Mouse (Mus musculus) liver, embryonic 12.5 days (tissue): ENCODE data around the gene Gm28042. TPM values are rescaled to one million over a fixed set of nuclear protein-coding genes. Genes with fewer than 3 reads are reported as not detected.

ENCODE experiments used
- ATAC-seq: fragments of 200-750 bp; cut with Nextera tagmentation; 2 replicates; pipeline ENCODE4 v1.8.0; 2017; ENCODE audit warnings: moderate number of reproducible peaks, mild to moderate bottlenecking, moderate library complexity
- H3K27ac ChIP-seq: fragments of 300-500 bp; sonication (generic); 2 replicates; pipeline ENCODE4 v1.5.1; 2016; ENCODE audit warnings: mild to moderate bottlenecking
- H3K27me3 ChIP-seq: fragments of 300-500 bp; sonication (generic); replicated peaks from 2 replicates; pipeline ENCODE4 v1.6.1; 2016; ENCODE audit warnings: mild to moderate bottlenecking, moderate library complexity
- H3K36me3 ChIP-seq: fragments of 300-500 bp; sonication (generic); 2 replicates; pipeline ENCODE4 v1.6.1; 2016; ENCODE audit warnings: mild to moderate bottlenecking, moderate library complexity
- H3K4me1 ChIP-seq: fragments of 300-500 bp; sonication (generic); 2 replicates; pipeline ENCODE4 v1.6.1; 2016
- H3K4me2 ChIP-seq: fragments of 300-500 bp; sonication (generic); 2 replicates; pipeline ENCODE4 v1.6.1; 2016; ENCODE audit warnings: mild to moderate bottlenecking, moderate library complexity
- H3K4me3 ChIP-seq: fragments of 300-500 bp; sonication (generic); 2 replicates; pipeline ENCODE4 v1.5.1; 2016; ENCODE audit warnings: mild to moderate bottlenecking, moderate library complexity
- H3K9ac ChIP-seq: fragments of 300-500 bp; sonication (generic); 2 replicates; pipeline ENCODE4 v1.6.1; 2016; ENCODE audit warnings: mild to moderate bottlenecking, moderate library complexity
- H3K9me3 ChIP-seq: fragments of 300-500 bp; sonication (generic); replicated peaks from 2 replicates; pipeline ENCODE4 v1.6.1; 2016; ENCODE audit warnings: mild to moderate bottlenecking, moderate library complexity
- WGBS: fragments of 180-500 bp; shearing (Covaris S2); methylation state at CpG from one replicate; pipeline ENCODE4 v1.1.7; 2016; ENCODE audit not compliant: insufficient replicate concordance; 5-methylcytosine and 5-hydroxymethylcytosine counted together
- polyA plus RNA-seq: library from polyadenylated mRNA; unstranded; fragments of >200 nt; fragmentation: Nextera tagmentation; extraction: Ambion mirVana; gene quantifications from 2 replicates; pipeline ENCODE4 v1.2.1, GENCODE M21; 2016

Gene Gm28042
- polyA plus RNA-seq, 1 experiment from 2014 or later: 2.0 TPM

- Histone ChIP-seq H3K27me3 (peaks cover 28% of the 10 kb centered on the region; the same call in 1 of the 2 replicates), H3K36me3 (no peaks in the 10 kb centered on the region), H3K9ac (no peak overlapping the region), H3K4me1 (no peaks in the 10 kb centered on the region), H3K4me2 (no peak overlapping the region), H3K4me3 (no peak overlapping the region), H3K9me3 (no peaks in the 10 kb centered on the region), H3K27ac (no peak overlapping the region)
- ATAC-seq: no peak
- WGBS: 68% methylated on average over 6 of the region's 6 CpGs
Observed at GRCm38 (mm10) chr2:120064639-120065038, 37.3 kb downstream of the Gm28042 start.

DNA sequence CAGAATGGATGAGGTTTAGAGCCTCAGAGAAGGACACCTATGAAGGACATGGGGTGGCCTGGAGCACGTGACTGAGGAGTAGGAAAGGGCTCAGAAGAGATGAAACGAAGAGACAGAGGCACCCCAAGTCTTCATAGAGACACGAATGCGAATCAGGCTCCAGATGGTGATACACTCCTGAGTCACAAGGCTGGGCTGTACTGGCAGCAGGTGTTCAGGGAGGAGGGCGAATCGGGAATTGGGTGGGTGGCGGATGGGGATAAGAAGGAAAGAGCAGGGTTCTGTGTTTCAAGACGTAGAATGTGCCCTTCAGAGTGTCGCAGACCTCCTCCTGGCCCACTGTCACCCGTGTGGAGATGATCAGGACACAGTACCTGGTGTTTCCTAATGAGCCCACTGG, 38.0 kb downstream of the Gm28042 start:
- Histone ChIP-seq H3K9me3 (no peaks in the 10 kb centered on the region), H3K4me3 (no peak overlapping the region), H3K9ac (no peak overlapping the region), H3K27ac (no peak overlapping the region), H3K27me3 (peaks cover 26% of the 10 kb centered on the region; the same call in 1 of the 2 replicates), H3K4me2 (no peak overlapping the region), H3K4me1 (no peaks in the 10 kb centered on the region), H3K36me3 (no peaks in the 10 kb centered on the region)
- ATAC-seq: no peak
- 75% methylated on average over 10 of the region's 10 CpGs for WGBS

DNA sequence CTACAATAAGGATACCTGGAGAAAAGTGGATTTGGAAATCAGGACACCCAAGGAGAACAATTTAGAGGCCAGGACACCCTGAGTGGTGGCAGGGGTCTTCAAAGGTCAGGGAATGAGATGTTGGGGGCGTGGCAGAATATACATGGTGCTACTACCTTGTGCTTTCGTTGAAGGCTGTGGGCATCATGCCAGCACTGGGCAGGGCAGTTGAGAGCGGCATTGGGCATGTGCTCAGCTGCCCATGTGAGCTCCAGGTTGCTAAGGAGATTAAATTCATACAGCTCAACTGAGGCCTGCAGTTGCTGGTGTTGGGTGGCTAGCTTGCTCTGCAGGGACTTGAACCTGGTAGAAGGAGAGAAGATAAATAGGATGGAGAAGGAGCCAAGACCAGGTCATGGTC, 38.9 kb downstream of the Gm28042 start:
- Histone ChIP-seq H3K27me3 (peaks cover 20% of the 10 kb centered on the region; the same call in 1 of the 2 replicates), H3K9me3 (no peaks in the 10 kb centered on the region), H3K9ac (no peak overlapping the region), H3K4me1 (no peaks in the 10 kb centered on the region), H3K4me2 (no peak overlapping the region), H3K36me3 (no peaks in the 10 kb centered on the region), H3K27ac (no peak overlapping the region), H3K4me3 (no peak overlapping the region)
- WGBS: 59% methylated on average over 3 of the region's 3 CpGs
- ATAC-seq: no peak

DNA sequence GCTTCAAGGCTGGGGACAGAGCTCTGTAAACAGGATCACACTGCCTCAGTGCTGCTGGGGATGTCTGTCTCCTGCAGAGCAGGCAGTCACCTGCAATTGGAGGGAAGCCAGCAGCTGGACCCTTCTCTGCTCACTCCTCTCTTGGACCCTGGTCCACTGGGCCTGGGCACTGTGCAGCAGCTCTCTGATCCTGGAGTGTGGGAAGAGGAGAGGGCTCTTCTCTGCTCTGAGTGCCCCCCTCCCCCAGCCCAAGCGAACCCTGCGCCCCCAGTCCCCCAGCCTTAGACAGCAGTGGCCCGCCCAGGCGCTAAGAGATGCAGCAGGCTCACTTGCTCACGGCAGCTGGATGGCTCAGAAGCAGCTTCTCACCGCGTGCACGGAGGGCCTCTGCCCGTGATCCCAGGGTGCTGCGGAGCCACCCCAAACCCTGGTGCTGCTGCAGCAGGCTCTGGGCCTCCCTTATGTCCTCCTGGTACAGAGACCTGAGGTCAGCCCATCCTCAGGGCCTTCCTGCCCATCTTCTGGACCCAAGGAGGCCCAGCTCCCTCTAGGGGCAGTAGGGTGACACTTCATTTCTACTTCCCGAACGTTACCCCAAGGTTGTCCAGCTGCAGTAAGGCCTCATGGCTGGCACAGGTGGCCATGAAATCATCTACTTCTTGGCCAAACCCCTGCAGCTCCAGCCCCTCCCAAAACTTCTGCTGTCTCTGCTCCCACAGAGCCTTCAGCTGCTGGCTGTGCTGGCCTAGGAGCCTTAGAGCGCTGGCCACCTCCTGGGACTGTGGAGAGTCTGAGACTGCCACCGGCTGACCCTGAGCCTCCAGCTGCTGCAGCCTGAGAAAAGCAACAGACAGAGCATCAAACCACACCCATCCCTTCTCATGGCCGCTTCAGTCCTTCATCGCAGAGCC, 41.5 kb downstream of the Gm28042 start:
- ATAC-seq: peak; percentile 40

GRCm38 (mm10) chr2:120069466-120069990, 42.2 kb downstream of the Gm28042 start:
- WGBS: 59% methylated on average over 8 of the region's 8 CpGs
- Histone ChIP-seq H3K9me3 (no peaks in the 10 kb centered on the region), H3K9ac (no peak overlapping the region), H3K27ac (no peak overlapping the region), H3K4me2 (no peak overlapping the region), H3K27me3 (peaks cover 13% of the 10 kb centered on the region), H3K4me3 (no peak overlapping the region), H3K36me3 (no peaks in the 10 kb centered on the region), H3K4me1 (no peaks in the 10 kb centered on the region)
- 0 out of 2 replicates have a peak, but pooled peaks have one; percentile 4 for ATAC-seq

More for the DNA sequence above, 41.5 kb downstream of the Gm28042 start:
- Histone ChIP-seq H3K4me2 (no peak overlapping the region), H3K9me3 (no peaks in the 10 kb centered on the region), H3K27me3 (peaks cover 10% of the 10 kb centered on the region; the same call in 1 of the 2 replicates), H3K36me3 (no peaks in the 10 kb centered on the region), H3K4me1 (no peaks in the 10 kb centered on the region), H3K4me3 (no peak overlapping the region), H3K27ac (no peak overlapping the region), H3K9ac (no peak overlapping the region)
- 46% methylated on average over 16 of the region's 16 CpGs for whole genome bisulfite sequencing

DNA sequence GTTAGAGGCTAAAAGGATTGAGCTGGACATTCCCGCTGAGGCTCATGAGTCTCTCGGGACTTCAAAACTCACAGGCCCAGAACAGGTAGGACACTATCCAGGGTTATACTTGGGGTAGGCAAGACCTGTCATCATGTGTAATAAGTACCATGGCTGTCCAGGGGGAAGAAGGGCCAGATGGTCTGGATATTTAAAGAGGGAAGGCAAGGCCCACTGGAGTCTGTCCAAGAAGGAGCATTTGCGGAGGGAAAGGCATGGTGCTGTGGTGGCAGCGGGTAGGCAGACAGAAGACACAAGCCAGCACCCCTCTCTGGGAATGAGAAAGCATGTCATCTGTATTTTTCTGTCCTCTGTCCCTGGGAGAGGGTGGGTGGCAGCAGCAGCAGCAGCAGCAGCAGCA, 46.8 kb downstream of the Gm28042 start:
- Histone ChIP-seq H3K27ac (no peak overlapping the region), H3K36me3 (no peaks in the 10 kb centered on the region), H3K4me2 (no peak overlapping the region), H3K27me3 (peaks cover 52% of the 10 kb centered on the region), H3K4me3 (no peak overlapping the region), H3K9ac (no peak overlapping the region), H3K4me1 (0 out of 2 replicates have a peak, but pooled peaks cover 10% of the 10 kb centered on the region), H3K9me3 (no peaks in the 10 kb centered on the region)
- 74% methylated on average over 4 of the region's 4 CpGs for WGBS
- ATAC-seq: no peak

GRCm38 (mm10) chr2:120076076-120076705, 48.9 kb downstream of the Gm28042 start:
- Histone ChIP-seq H3K4me1 (0 out of 2 replicates have a peak, but pooled peaks cover 10% of the 10 kb centered on the region), H3K9me3 (no peaks in the 10 kb centered on the region), H3K36me3 (no peaks in the 10 kb centered on the region), H3K9ac (no peak overlapping the region), H3K27me3 (peaks cover 60% of the 10 kb centered on the region), H3K27ac (no peak overlapping the region), H3K4me3 (peak overlapping the region; percentile 37), H3K4me2 (peak overlapping the region; percentile 60)
- 4% methylated on average over 36 of the region's 36 CpGs for WGBS
- no peak for ATAC-seq

- H3K9ac ChIP-seq: no peak overlapping the region
- H3K9me3 ChIP-seq: no peaks in the 10 kb centered on the region
- no peak for ATAC-seq
- 63% methylated on average over 2 of the region's 2 CpGs for WGBS
- peaks cover 6% of the 10 kb centered on the region for H3K4me1 ChIP-seq
- H3K36me3 ChIP-seq: no peaks in the 10 kb centered on the region
- H3K27ac ChIP-seq: no peak overlapping the region
- no peak overlapping the region for H3K4me3 ChIP-seq
- H3K4me2 ChIP-seq: no peak overlapping the region
- H3K27me3 ChIP-seq: peaks cover 21% of the 10 kb centered on the region
Observed at GRCm38 (mm10) chr2:120082416-120082815, 55.1 kb downstream of the Gm28042 start.

GRCm38 (mm10) chr2:120084593-120085361, 57.5 kb downstream of the Gm28042 start:
- H3K27ac ChIP-seq: no peak overlapping the region
- H3K9ac ChIP-seq: no peak overlapping the region
- 54% methylated on average over 14 of the region's 14 CpGs for WGBS
- no peak for ATAC-seq
- H3K36me3 ChIP-seq: no peaks in the 10 kb centered on the region; the same call in 1 of the 2 replicates
- peaks cover 2% of the 10 kb centered on the region; the same call in 1 of the 2 replicates for H3K27me3 ChIP-seq
- H3K4me3 ChIP-seq: no peak overlapping the region
- H3K4me1 ChIP-seq: peaks cover 6% of the 10 kb centered on the region
- H3K9me3 ChIP-seq: no peaks in the 10 kb centered on the region
- H3K4me2 ChIP-seq: no peak overlapping the region

DNA sequence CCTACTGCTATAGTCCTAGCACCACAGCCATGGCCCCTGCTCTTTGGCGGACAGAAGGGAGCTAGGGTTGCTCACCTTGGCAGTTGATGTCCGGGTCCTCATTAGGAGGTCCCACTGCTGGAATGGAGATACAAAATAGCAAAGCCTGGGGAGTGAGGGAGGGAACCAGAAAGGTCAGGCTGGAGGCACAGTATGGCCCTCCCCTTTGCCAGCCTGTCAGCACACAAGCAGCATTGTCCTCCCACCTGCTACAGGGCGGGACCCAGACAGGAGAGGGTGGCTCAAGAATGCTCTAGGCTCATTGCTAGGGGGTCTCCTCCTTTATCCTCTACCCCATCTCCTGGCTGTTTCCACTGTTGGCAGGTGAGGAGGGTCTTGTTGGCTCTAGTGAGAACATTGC, 58.7 kb downstream of the Gm28042 start:
- H3K27me3 ChIP-seq: no peaks in the 10 kb centered on the region
- no peaks in the 10 kb centered on the region for H3K9me3 ChIP-seq
- peaks cover 7% of the 10 kb centered on the region for H3K36me3 ChIP-seq
- peaks cover 6% of the 10 kb centered on the region for H3K4me1 ChIP-seq
- no peak for ATAC-seq
- 81% methylated on average over 3 of the region's 3 CpGs for WGBS
- H3K4me2 ChIP-seq: no peak overlapping the region
- no peak overlapping the region for H3K9ac ChIP-seq
- no peak overlapping the region for H3K4me3 ChIP-seq
- no peak overlapping the region for H3K27ac ChIP-seq

DNA sequence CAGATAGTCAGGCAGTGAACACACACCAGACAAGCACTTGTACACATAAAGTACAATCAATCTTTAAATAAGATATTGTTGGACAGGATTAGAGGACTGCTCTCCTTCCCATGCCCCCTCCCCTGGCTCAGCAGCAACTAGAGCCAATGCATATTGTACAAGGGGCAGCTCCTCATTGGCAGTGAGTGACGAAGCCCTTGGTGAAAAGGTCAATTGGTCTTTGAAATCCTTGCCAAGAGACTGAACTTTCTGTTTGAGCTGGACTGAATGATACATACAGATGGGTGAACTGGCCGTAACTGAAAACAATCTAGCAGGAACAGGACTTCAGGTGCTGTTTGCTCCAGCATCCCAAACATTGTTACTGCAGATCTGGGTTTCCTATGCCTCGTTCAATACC, 60.1 kb downstream of the Gm28042 start:
- Histone ChIP-seq H3K36me3 (peaks cover 14% of the 10 kb centered on the region), H3K27me3 (no peaks in the 10 kb centered on the region), H3K9ac (no peak overlapping the region), H3K4me1 (peaks cover 6% of the 10 kb centered on the region), H3K4me2 (no peak overlapping the region), H3K27ac (no peak overlapping the region), H3K4me3 (no peak overlapping the region), H3K9me3 (no peaks in the 10 kb centered on the region)
- WGBS: 77% methylated on average over 3 of the region's 3 CpGs
- no peak for ATAC-seq
